ENCODE assay signal across 8 mouse cellular contexts in genomic region chr11:11820251-11820650, GRCm38 (mm10). TPM values are rescaled to one million over a fixed set of nuclear protein-coding genes. Genes with fewer than 3 reads are reported as not detected.
DNase-seq lines count a peak whose midpoint lies in the region; ATAC-seq and TF ChIP-seq lines count a peak whose summit lies in the region.

No protein-coding gene starts in this region.

- DNase-seq in c-Kit-positive CD71-positive TER-119-positive erythroid progenitor cells, embryonic 14.5 days (ENCODE audit: low spot score) = peak; percentile 95
- peak; percentile 90 for DNase-seq in heart, postnatal 0 days (ENCODE audit: low spot score)
- peak; percentile 65 to 85 for DNase-seq in kidney, postnatal 25 days
- DNase-seq in neural tube, embryonic 10.5 days (ENCODE audit: extremely low spot score, low spot score) = peak; percentile 82

- H3K9ac ChIP-seq in ES-Bruce4 (ENCODE audit: low read depth, poor library complexity, severe bottlenecking) = no peak overlapping the region
- H3K9ac ChIP-seq in forebrain, embryonic 12.5 days = no peak overlapping the region
- no peak overlapping the region for H3K9ac ChIP-seq in heart, postnatal 0 days (replicated peaks; ENCODE audit: low read depth, low read length)
- no peak overlapping the region for H3K9ac ChIP-seq in liver, embryonic 12.5 days

- H3K4me2 ChIP-seq in forebrain, embryonic 12.5 days = no peak overlapping the region
- H3K4me2 ChIP-seq in heart, postnatal 0 days (ENCODE audit: low read depth, low read length) = no peak overlapping the region
- H3K4me2 ChIP-seq in liver, embryonic 12.5 days = no peak overlapping the region

- H3K4me3 ChIP-seq in ES-Bruce4 (ENCODE audit: low read depth, low read length) = no peak overlapping the region
- H3K4me3 ChIP-seq in forebrain, embryonic 12.5 days (replicated peaks) = no peak overlapping the region
- no peak overlapping the region for H3K4me3 ChIP-seq in heart, postnatal 0 days (ENCODE audit: low read depth, low read length)
- no peak overlapping the region for H3K4me3 ChIP-seq in liver, embryonic 12.5 days
- H3K4me3 ChIP-seq in testis, adult 2 months (ENCODE audit: control insufficient read depth, low read depth, low read length) = no peak overlapping the region

- peaks cover 3% of the 10 kb centered on the region for H3K4me1 ChIP-seq in ES-Bruce4 (ENCODE audit: control insufficient read depth, insufficient read depth, low read length)
- peaks cover 46% of the 10 kb centered on the region for H3K4me1 ChIP-seq in forebrain, embryonic 12.5 days
- H3K4me1 ChIP-seq in heart, postnatal 0 days (ENCODE audit: control insufficient read depth, insufficient read depth) = peaks cover 30% of the 10 kb centered on the region
- H3K4me1 ChIP-seq in liver, embryonic 12.5 days = peaks cover 74% of the 10 kb centered on the region
- H3K4me1 ChIP-seq in testis, adult 2 months (ENCODE audit: control insufficient read depth, insufficient read depth, low read length) = peaks cover 10% of the 10 kb centered on the region

- WGBS in forebrain, embryonic 12.5 days = 3% methylated on average over 2 of the region's 2 CpGs
- WGBS in heart, postnatal 0 days = 2% methylated on average over 2 of the region's 2 CpGs
- WGBS in liver, embryonic 12.5 days (ENCODE audit: insufficient replicate concordance) = 3% methylated on average over 2 of the region's 2 CpGs

- H3K36me3 ChIP-seq in ES-Bruce4 (ENCODE audit: control insufficient read depth, insufficient read depth, low read length, poor library complexity, severe bottlenecking) = no peaks in the 10 kb centered on the region
- no peaks in the 10 kb centered on the region for H3K36me3 ChIP-seq in forebrain, embryonic 12.5 days (replicated peaks)
- H3K36me3 ChIP-seq in heart, postnatal 0 days (replicated peaks; ENCODE audit: control insufficient read depth, insufficient read depth, low read length) = no peaks in the 10 kb centered on the region
- H3K36me3 ChIP-seq in liver, embryonic 12.5 days = no peaks in the 10 kb centered on the region
- no peaks in the 10 kb centered on the region for H3K36me3 ChIP-seq in testis, adult 2 months (ENCODE audit: control insufficient read depth, insufficient read depth, low read length)

- no peak for TF ChIP-seq EP300 in ES-Bruce4 (IDR thresholded peaks at IDR 0.05; ENCODE audit: insufficient read depth, low read depth, low read length)
- no peak for TF ChIP-seq EP300 in heart, postnatal 0 days (IDR thresholded peaks at IDR 0.05; ENCODE audit: low read depth)

- TF ChIP-seq POLR2A in ES-Bruce4 (IDR thresholded peaks at IDR 0.05; ENCODE audit: insufficient read depth, low read length) = no peak
- TF ChIP-seq POLR2A in testis, adult 2 months (IDR thresholded peaks at IDR 0.05; ENCODE audit: control insufficient read depth, low read depth, low read length) = no peak

- no peak overlapping the region for H3K27ac ChIP-seq in ES-Bruce4 (ENCODE audit: insufficient read depth, low read length)
- H3K27ac ChIP-seq in forebrain, embryonic 12.5 days = peak overlapping the region; percentile 89; the same call in 1 of the 2 replicates
- H3K27ac ChIP-seq in heart, postnatal 0 days (ENCODE audit: low read depth) = peak overlapping the region; percentile 94
- peak overlapping the region; percentile 89 for H3K27ac ChIP-seq in liver, embryonic 12.5 days
- H3K27ac ChIP-seq in testis, adult 2 months (ENCODE audit: control insufficient read depth, insufficient read depth, low read depth, low read length) = no peak overlapping the region

- peak; percentile 44 for ATAC-seq in forebrain, embryonic 12.5 days (ENCODE audit: low FRiP score)
- ATAC-seq in heart, postnatal 0 days (ENCODE audit: insufficient read depth, low read depth) = peak; percentile 51
- ATAC-seq in liver, embryonic 12.5 days = peak; percentile 33

- no peaks in the 10 kb centered on the region for H3K9me3 ChIP-seq in ES-Bruce4 (replicated peaks; ENCODE audit: control insufficient read depth, insufficient read depth, low read length, poor library complexity, severe bottlenecking)
- H3K9me3 ChIP-seq in forebrain, embryonic 12.5 days = no peaks in the 10 kb centered on the region
- H3K9me3 ChIP-seq in heart, postnatal 0 days (replicated peaks; ENCODE audit: control insufficient read depth, low read length) = no peaks in the 10 kb centered on the region
- no peaks in the 10 kb centered on the region for H3K9me3 ChIP-seq in liver, embryonic 12.5 days (replicated peaks)

- H3K27me3 ChIP-seq in ES-Bruce4 (ENCODE audit: control insufficient read depth, insufficient read depth, low read length, poor library complexity, severe bottlenecking) = no peaks in the 10 kb centered on the region
- H3K27me3 ChIP-seq in forebrain, embryonic 12.5 days = 0 out of 2 replicates have a peak, but pooled peaks cover 3% of the 10 kb centered on the region
- no peaks in the 10 kb centered on the region for H3K27me3 ChIP-seq in heart, postnatal 0 days (ENCODE audit: control insufficient read depth, insufficient read depth, low read length)
- H3K27me3 ChIP-seq in liver, embryonic 12.5 days (replicated peaks) = peaks cover 5% of the 10 kb centered on the region
- no peaks in the 10 kb centered on the region for H3K27me3 ChIP-seq in testis, adult 2 months (ENCODE audit: control insufficient read depth, insufficient read depth, low read length)

- peak; percentile 48 for TF ChIP-seq CTCF in ES-Bruce4 (IDR thresholded peaks at IDR 0.05; ENCODE audit: low read depth, low read length)
- TF ChIP-seq CTCF in heart, postnatal 0 days (IDR thresholded peaks at IDR 0.05; ENCODE audit: low read depth) = peak; percentile 95
- peak; percentile 22; the same call in 1 of the 2 replicates for TF ChIP-seq CTCF in testis, adult 2 months (IDR thresholded peaks at IDR 0.05; ENCODE audit: control insufficient read depth, insufficient read depth, insufficient replicate concordance, low read depth, low read length)

RNA-seq across cellular contexts. Expression of gene Fignl1, which starts 11.5 kb away (rescaled TPM):
- polyA plus RNA-seq in ES-Bruce4 (2011; ENCODE audit: insufficient read depth, insufficient read length, low read depth, missing spikeins) = 89.3 and 93.2 TPM in 2 replicates
- polyA plus RNA-seq in forebrain, embryonic 12.5 days (2016; fragmentation: Nextera tagmentation; extraction: Ambion mirVana) = 76.3 and 80.5 TPM in 2 replicates
- total RNA-seq in heart, postnatal 0 days (2014; rRNA removed; ENCODE audit: low replicate concordance) = 10.8 and 11.4 TPM in 2 replicates
- 11.6 and 12.0 TPM in 2 replicates for polyA plus RNA-seq in heart, postnatal 0 days (2015; fragmentation: Nextera tagmentation; extraction: Ambion mirVana)
- 126 and 130 TPM in 2 replicates for polyA plus RNA-seq in liver, embryonic 12.5 days (2016; fragmentation: Nextera tagmentation; extraction: Ambion mirVana)
- 15.0 and 21.1 TPM in 2 replicates for polyA plus RNA-seq in testis, adult 2 months (2012; rRNA removed)

Comparison
In these comparisons a context has a peak if more than half of its experiments do, and no peak if none do; other contexts are left out.
1. H3K27ac ChIP-seq: peak in forebrain, embryonic 12.5 days (single experiment), heart, postnatal 0 days (single experiment) and liver, embryonic 12.5 days (single experiment); none in ES-Bruce4 (single experiment) and testis, adult 2 months (single experiment).
2. CTCF ChIP-seq: peak in every context shown above with its lines; median percentile 95 in heart, postnatal 0 days; 48 in ES-Bruce4; 22 in testis, adult 2 months.
3. Peak in every context shown above with its lines, with median percentiles within 50 percentile points of each other: DNase-seq and ATAC-seq.